Mouse (Mus musculus) urinary bladder, postnatal 0 days (tissue): ENCODE measurements around the gene Lrp4. TPM values are rescaled to one million over a fixed set of nuclear protein-coding genes. Genes with fewer than 3 reads are reported as not detected.

Experiments used
- polyA plus RNA-seq: library from polyadenylated mRNA; unstranded; fragments of >200 nt; fragmentation: Nextera tagmentation; extraction: Ambion mirVana; gene quantifications from 2 replicates; pipeline ENCODE4 v1.2.1, GENCODE M21; 2015

Lrp4 gene
- 2.1 and 2.2 TPM in 2 replicates for polyA plus RNA-seq

GRCm38 (mm10) chr2:91457259-91457655, at the start of gene Lrp4:
TSS of gene Lrp4 (plus strand) at chr2:91457511.

GRCm38 (mm10) chr2:91444286-91444892, 12.9 kb upstream of the Lrp4 start, which contains the start of gene 1110051M20Rik:
TSS of gene 1110051M20Rik (minus strand) at chr2:91444704.

GRCm38 (mm10) chr2:91526294-91527146, 69.2 kb downstream of the Lrp4 start, which contains the start of gene Ckap5:
TSS of gene Ckap5 (plus strand) at chr2:91526762.

Other genes with a start within 250 kb of the Lrp4 start
- gene Ddb2, start 220.5 kb upstream of the Lrp4 start, polyA plus RNA-seq: 6.1 and 7.0 TPM in 2 replicates
- gene Pacsin3, start 201.6 kb upstream of the Lrp4 start, polyA plus RNA-seq: 16.4 and 19.4 TPM in 2 replicates
- 49.2 and 52.0 TPM in 2 replicates for gene Arfgap2, start 192.5 kb upstream of the Lrp4 start, polyA plus RNA-seq
- 21.9 and 23.7 TPM in 2 replicates for gene 1110051M20Rik, start 12.8 kb upstream of the Lrp4 start, polyA plus RNA-seq
- 26.9 and 34.3 TPM in 2 replicates for gene Ckap5, start 69.3 kb downstream of the Lrp4 start, polyA plus RNA-seq
- 0.36 and 1.4 TPM in 2 replicates for gene F2, start 178.9 kb downstream of the Lrp4 start, polyA plus RNA-seq
- 5.4 and 5.7 TPM in 2 replicates for gene Zfp408, start 192.3 kb downstream of the Lrp4 start, polyA plus RNA-seq
- 190 and 228 TPM in 2 replicates for gene Arhgap1, start 192.3 kb downstream of the Lrp4 start, polyA plus RNA-seq